Mouse (Mus musculus): ENCODE measurements at regions not wholly inside any gene's neighbourhood (a gene's known extent, or its start where the extent isn't known, plus 50 kb on each side); places are given as distances from the start of the nearest gene placed in this dataset.

DNA sequence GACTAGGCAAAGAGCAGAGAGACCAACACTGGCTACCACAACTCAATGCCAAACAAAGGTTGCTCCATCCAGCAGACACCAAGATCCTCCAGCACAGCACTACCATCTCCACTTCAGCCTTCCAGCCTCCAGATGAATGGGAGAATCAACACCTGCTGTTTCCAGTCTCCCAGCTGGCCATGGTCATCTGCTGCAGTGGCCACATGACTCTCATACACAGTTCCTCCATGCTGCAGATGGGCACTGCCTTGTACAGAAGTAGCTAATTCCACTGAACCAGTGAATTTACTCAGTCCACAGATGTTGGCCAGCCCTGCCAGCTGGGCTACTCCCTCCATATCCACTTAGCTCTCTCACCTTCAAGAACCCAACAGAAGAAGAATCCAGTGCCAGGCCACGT is 63.0 kb upstream of the Vstm5 start:
- DNase-seq (ENCODE audit: low read depth, low spot score) = no peak

DNA sequence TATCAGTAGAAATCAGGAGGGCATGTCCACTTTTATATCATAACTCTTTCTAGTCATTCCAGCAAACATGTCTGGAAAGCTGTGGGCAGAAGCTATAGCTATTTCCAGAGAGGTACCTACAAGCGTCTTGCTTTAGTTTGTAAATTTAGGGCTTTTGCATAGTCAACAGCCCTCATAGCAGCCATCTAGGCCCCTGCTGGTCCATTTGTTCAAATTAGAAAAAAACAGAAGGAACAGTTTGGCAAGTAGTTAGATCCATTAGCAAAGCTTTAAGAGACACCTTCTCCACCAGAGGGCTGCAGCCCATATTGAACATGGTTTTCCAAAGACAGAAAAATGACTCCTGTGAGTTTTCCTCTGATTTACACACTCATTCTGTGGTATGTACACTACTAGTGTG is 63.4 kb upstream of the Vstm5 start:
- no peak for DNase-seq (ENCODE audit: low read depth, low spot score)

DNA sequence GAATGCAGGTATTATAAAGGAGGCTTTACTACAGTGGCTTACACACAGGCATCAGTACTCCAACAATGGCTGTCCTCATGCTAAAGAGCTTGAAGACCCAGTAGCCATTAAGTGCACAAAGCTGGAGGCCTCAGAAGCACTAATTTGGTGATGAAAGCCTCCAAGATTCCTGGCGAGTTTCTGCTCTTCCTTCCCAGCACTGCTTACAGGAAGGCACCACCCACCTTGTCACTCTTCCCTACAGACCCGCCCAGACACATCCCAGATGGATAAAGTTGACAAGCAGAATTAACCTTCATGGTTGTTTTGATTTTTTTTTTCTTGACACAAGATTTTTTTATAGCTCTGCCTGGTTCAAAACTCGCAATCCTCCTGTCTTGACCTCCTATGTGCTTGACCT is 59.0 kb upstream of the Hephl1 start:
- DNase-seq (ENCODE audit: low read depth, low spot score) = no peak

DNA sequence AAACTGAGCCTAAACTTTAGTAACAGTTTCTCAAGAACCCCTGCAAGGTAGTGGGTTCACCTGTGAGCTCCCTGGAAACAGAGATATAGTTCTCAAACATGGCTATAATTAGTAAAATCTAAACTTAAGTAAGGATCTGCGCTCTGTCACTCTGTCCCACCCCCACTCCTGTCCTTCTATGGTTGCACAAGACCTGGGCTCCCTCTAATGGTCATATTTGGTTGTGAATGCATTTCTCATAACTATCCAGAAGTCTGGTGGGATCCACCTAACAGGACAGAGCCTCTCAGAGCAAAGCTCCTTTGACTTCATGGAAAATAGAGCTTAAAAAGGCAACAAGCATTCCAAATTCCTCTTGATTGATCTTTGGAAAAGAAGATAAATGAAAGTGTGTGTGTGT is 57.8 kb upstream of the Hephl1 start:
- DNase-seq (ENCODE audit: low read depth, low spot score) = peak; percentile 11

DNA sequence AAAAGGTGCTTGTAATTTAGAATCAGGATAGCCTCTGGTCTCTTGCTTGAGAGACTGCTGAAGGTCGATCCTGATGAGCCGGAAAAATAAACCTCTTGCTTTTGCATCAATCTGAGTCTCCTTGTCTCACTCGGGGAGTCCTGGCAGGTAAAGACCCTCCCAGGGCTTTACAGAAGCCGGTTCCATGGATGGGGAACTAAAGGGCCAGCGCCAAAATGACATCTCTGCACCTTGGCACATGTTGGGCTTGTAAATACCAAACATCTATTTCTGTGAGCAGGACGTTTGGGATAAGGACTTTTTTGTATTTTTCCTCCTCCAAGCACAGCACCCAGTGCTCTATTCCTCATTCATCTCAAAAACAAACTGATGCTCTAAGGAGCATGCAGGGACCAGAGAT is 57.1 kb upstream of the Hephl1 start:
- DNase-seq (ENCODE audit: low read depth, low spot score) = no peak

DNA sequence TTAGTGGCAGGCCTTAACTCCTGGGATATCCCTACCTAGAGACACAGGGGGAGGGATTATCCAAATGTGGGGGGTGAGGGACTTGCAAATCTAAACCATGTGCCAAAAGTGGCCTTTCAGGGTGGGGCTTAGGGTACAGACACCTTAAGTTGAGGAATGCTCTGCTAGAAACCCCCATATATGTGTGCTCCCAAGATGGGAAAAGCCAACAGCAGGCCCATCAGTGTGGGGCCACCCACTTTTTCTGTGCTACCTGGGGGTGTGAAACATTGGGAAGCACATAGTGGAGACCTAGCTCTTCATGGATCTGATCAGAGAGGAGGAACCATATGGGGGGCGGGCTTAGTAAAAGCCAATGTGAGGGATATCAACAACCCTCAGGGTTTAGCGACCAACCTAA is 55.0 kb upstream of the Hephl1 start:
- no peak for DNase-seq (ENCODE audit: low read depth, low spot score)

DNA sequence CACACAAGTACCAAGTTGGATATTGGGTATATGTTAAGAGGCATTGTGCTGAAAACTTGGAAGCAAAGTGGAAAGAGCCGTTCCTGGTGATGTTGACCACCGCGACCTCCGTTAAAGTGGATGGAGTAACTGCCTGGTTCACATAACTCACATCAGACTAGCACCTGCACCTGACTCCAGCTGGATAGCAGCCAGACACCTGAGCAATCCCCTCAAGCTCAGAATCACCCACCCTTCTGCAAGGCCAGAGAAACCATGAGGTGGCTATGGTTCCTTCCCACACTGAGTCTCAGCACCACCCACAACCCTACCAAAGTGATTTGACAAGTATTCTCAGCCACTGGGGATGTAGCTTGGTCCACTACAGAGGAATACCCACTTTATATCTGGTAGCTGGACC is 54.6 kb upstream of the Hephl1 start:
- DNase-seq (ENCODE audit: low read depth, low spot score) = no peak

All from CD4-positive helper T cell, adult 2 months (primary cell).